ENCODE assay signal across 8 mouse cellular contexts in the genomic region with DNA sequence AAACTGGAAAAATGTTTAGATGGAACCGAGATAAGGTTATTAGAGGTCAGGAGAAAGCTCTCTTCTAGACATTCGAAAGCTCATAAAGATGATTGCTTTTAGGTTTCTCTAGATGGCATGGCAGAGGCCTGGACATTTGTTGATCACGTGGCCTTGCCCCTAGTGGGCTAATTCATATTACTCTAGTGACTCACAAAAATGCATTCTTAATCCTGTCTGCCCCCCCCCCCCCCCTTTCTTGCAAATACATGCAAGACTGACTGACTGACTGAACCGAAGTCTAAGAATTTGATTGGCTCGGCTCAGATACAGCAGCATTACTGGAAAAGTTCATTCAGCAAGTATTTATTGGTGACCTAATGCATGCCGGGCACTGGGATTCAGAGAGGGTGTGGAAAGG. TPM values are rescaled to one million over a fixed set of nuclear protein-coding genes. Genes with fewer than 3 reads are reported as not detected.
A peak's percentile ranks its signal among the peaks of the same experiment; 100 is the strongest.
DNase-seq lines count a peak whose midpoint lies in the region; ATAC-seq lines count a peak whose summit lies in the region.

No protein-coding gene starts in this region.

- H3K9me3 ChIP-seq in heart, embryonic 11.5 days (replicated peaks; ENCODE audit: control insufficient read depth, low read length) = no peaks in the 10 kb centered on the region
- no peaks in the 10 kb centered on the region for H3K9me3 ChIP-seq in midbrain, embryonic 11.5 days (ENCODE audit: control insufficient read depth, low read length)

- ATAC-seq in heart, embryonic 11.5 days (replicated peaks; ENCODE audit: insufficient number of reproducible peaks, low FRiP score, low TSS enrichment) = no peak
- no peak for ATAC-seq in midbrain, embryonic 11.5 days (ENCODE audit: low FRiP score)

- peak; percentile 21 for DNase-seq in left cerebral cortex, postnatal 4 days
- no peak for DNase-seq in left cerebral cortex, adult 8-10 months (ENCODE audit: low spot score in 2 of 2)
- DNase-seq in c-Kit-positive CD71-positive TER-119-negative erythroid progenitor cells, embryonic 14.5 days (ENCODE audit: low read depth) = peak; percentile 51
- DNase-seq in kidney, postnatal 36 days = peak; percentile 37 to 40
- DNase-seq in midbrain, embryonic 11.5 days (ENCODE audit: low spot score, missing footprints) = no peak
- no peak for DNase-seq in right cerebral cortex, adult 2 months (ENCODE audit: low spot score in 2 of 2)
- DNase-seq in frontal cortex, postnatal 36 days (ENCODE audit: low spot score in 2 of 2) = no peak

- H3K4me1 ChIP-seq in heart, embryonic 11.5 days (ENCODE audit: control insufficient read depth, insufficient read depth, low read length) = peaks cover 2% of the 10 kb centered on the region; the same call in 1 of the 2 replicates
- peaks cover 15% of the 10 kb centered on the region for H3K4me1 ChIP-seq in midbrain, embryonic 11.5 days (ENCODE audit: control insufficient read depth, insufficient read depth, low read length)

- 5% methylated on average over 6 of the region's 6 CpGs for WGBS in heart, embryonic 11.5 days (ENCODE audit: insufficient replicate concordance)
- WGBS in midbrain, embryonic 11.5 days = 8% methylated on average over 6 of the region's 6 CpGs

- H3K9ac ChIP-seq in heart, embryonic 11.5 days (ENCODE audit: low read depth, low read length) = peak overlapping the region; percentile 98
- peak overlapping the region; percentile 99; the same call in 1 of the 2 replicates for H3K9ac ChIP-seq in midbrain, embryonic 11.5 days (ENCODE audit: low read length)

- no peaks in the 10 kb centered on the region for H3K27me3 ChIP-seq in heart, embryonic 11.5 days (ENCODE audit: control insufficient read depth, insufficient read depth, low read length)
- H3K27me3 ChIP-seq in midbrain, embryonic 11.5 days (ENCODE audit: control insufficient read depth, insufficient read depth, low read length) = no peaks in the 10 kb centered on the region

- peak overlapping the region; percentile 92 for H3K4me2 ChIP-seq in heart, embryonic 11.5 days
- peak overlapping the region; percentile 74 for H3K4me2 ChIP-seq in midbrain, embryonic 11.5 days

- H3K36me3 ChIP-seq in heart, embryonic 11.5 days (ENCODE audit: control insufficient read depth, insufficient read depth, low read length) = no peaks in the 10 kb centered on the region
- no peaks in the 10 kb centered on the region for H3K36me3 ChIP-seq in midbrain, embryonic 11.5 days (ENCODE audit: control insufficient read depth, insufficient read depth, low read length)

- intact Hi-C loops in left cerebral cortex, postnatal 4 days (cut with DNase I) = loop anchor here (5.0 to 10.0 kb wide), 2 partner anchors 62 to 141 kb away; no protein-coding TSS in a partner anchor

- H3K27ac ChIP-seq in heart, embryonic 11.5 days (ENCODE audit: low read depth, low read length) = peak overlapping the region; percentile 99
- H3K27ac ChIP-seq in midbrain, embryonic 11.5 days (ENCODE audit: low read depth, low read length) = no peak overlapping the region

- H3K4me3 ChIP-seq in heart, embryonic 11.5 days (ENCODE audit: low read depth, low read length) = peak overlapping the region; percentile 98
- peak overlapping the region; percentile 97 for H3K4me3 ChIP-seq in midbrain, embryonic 11.5 days (ENCODE audit: low read depth, low read length)

RNA-seq across cellular contexts. Expression of gene Nipbl, which starts 2.2 kb away (rescaled TPM):
- 10 to 100 TPM; 42.5 to 44.9 TPM for total RNA-seq in left cerebral cortex, postnatal 4 days (2021)
- total RNA-seq in left cerebral cortex, adult 8-10 months (2022) = 10 to 100 TPM; 27.9 to 30.5 (median 28.1) TPM
- 14.7 and 17.5 TPM in 2 replicates for polyA plus RNA-seq in heart, embryonic 11.5 days (2014; fragmentation: Nextera tagmentation; extraction: Ambion mirVana)
- 24.8 and 26.6 TPM in 2 replicates for polyA plus RNA-seq in midbrain, embryonic 11.5 days (2014; fragmentation: Nextera tagmentation; extraction: Ambion mirVana)

Comparison
In these comparisons a context has a peak if more than half of its experiments do, and no peak if none do; other contexts are left out.
1. DNase-seq: peak in left cerebral cortex, postnatal 4 days (single experiment), c-Kit-positive CD71-positive TER-119-negative erythroid progenitor cells, embryonic 14.5 days (single experiment) and kidney, postnatal 36 days (2 of 2); none in left cerebral cortex, adult 8-10 months (0 of 2), midbrain, embryonic 11.5 days (single experiment), right cerebral cortex, adult 2 months (0 of 2) and frontal cortex, postnatal 36 days (0 of 2).